Mouse (Mus musculus) limb, embryonic 14.5 days (tissue): ENCODE measurements around the gene 1700013G24Rik. TPM values are rescaled to one million over a fixed set of nuclear protein-coding genes. Genes with fewer than 3 reads are reported as not detected.

ENCODE experiments used
- ATAC-seq: fragments of 200-750 bp; cut with Nextera tagmentation; 2 replicates; pipeline ENCODE4 v1.8.0; 2017; ENCODE audit warnings: low read depth, moderate number of reproducible peaks, moderate TSS enrichment; ENCODE audit not compliant: low FRiP score
- DNase-seq: peaks from one replicate; pipeline ENCODE4 v3.0.0-alpha.2; 2015; ENCODE audit warnings: low spot score
- H3K27ac ChIP-seq: fragments of 300-500 bp; sonication (generic); replicated peaks from 2 replicates; pipeline ENCODE4 v1.5.1; 2014; ENCODE audit warnings: low read depth, mild to moderate bottlenecking, low read length, moderate library complexity, mixed read lengths
- H3K27me3 ChIP-seq: fragments of 300-500 bp; sonication (generic); 2 replicates; pipeline ENCODE4 v1.6.1; 2014; ENCODE audit warnings: low read length, mixed read lengths; ENCODE audit not compliant: control insufficient read depth, insufficient read depth
- H3K36me3 ChIP-seq: fragments of 300-500 bp; sonication (generic); 2 replicates; pipeline ENCODE4 v1.6.1; 2014; ENCODE audit warnings: mild to moderate bottlenecking, low read length, moderate library complexity, mixed read lengths; ENCODE audit not compliant: control insufficient read depth, insufficient read depth
- H3K4me1 ChIP-seq: fragments of 300-500 bp; sonication (generic); 2 replicates; pipeline ENCODE4 v1.6.1; 2014; ENCODE audit warnings: antibody characterized with exemption, low read length, mixed read lengths; ENCODE audit not compliant: control insufficient read depth, insufficient read depth
- H3K4me2 ChIP-seq: fragments of 300-500 bp; sonication (generic); replicated peaks from 2 replicates; pipeline ENCODE4 v1.6.1; 2014; ENCODE audit warnings: low read depth, mild to moderate bottlenecking, low read length, moderate library complexity; ENCODE audit not compliant: severe bottlenecking
- H3K4me3 ChIP-seq: fragments of 300-500 bp; sonication (generic); replicated peaks from 2 replicates; pipeline ENCODE4 v1.5.1; 2014; ENCODE audit warnings: low read length
- H3K9ac ChIP-seq: fragments of 300-500 bp; sonication (generic); 2 replicates; pipeline ENCODE4 v1.6.1; 2014; ENCODE audit warnings: mild to moderate bottlenecking, low read depth, low read length, moderate library complexity; ENCODE audit not compliant: severe bottlenecking
- H3K9me3 ChIP-seq: fragments of 300-500 bp; sonication (generic); 2 replicates; pipeline ENCODE4 v1.6.1; 2016; ENCODE audit warnings: low read length; ENCODE audit not compliant: control insufficient read depth
- POLR2A ChIP-seq: fragments of 200-500 bp; IDR thresholded peaks from 2 replicates; pipeline ENCODE4 v1.8.0; 2012; ENCODE audit warnings: inconsistent platforms, mild to moderate bottlenecking, moderate library complexity, borderline replicate concordance; ENCODE audit not compliant: insufficient read depth, insufficient read length; ENCODE audit errors: extremely low read depth
- WGBS: fragments of 180-500 bp; shearing (Covaris S2); extraction: QIAGEN DNeasy Blood & Tissue Kit; methylation state at CpG from one replicate; pipeline ENCODE4 v1.1.7; 2014; 5-methylcytosine and 5-hydroxymethylcytosine counted together
- polyA plus RNA-seq, 2 experiments: library from polyadenylated mRNA; depleted of rRNA in 1 of 2; stranded (reverse) in 1 of 2; unstranded in 1 of 2; fragments of >200 nt; fragmentation: Nextera tagmentation in 1 of 2; extraction: Ambion mirVana in 1 of 2; gene quantifications; 2 replicates each; pipeline versions ENCODE4 v1.2.1 to v1.2.3; 2012 to 2014

1700013G24Rik gene
- polyA plus RNA-seq, 2 experiments, result 0.23 to 0.30 TPM

GRCm38 (mm10) chr4:137441332-137441731, 11.8 kb upstream of the 1700013G24Rik start:
- no peak for TF ChIP-seq POLR2A
- Histone ChIP-seq H3K27ac (no peak overlapping the region), H3K9me3 (no peaks in the 10 kb centered on the region), H3K27me3 (no peaks in the 10 kb centered on the region), H3K4me2 (no peak overlapping the region), H3K4me3 (no peak overlapping the region), H3K4me1 (no peaks in the 10 kb centered on the region), H3K36me3 (no peaks in the 10 kb centered on the region), H3K9ac (no peak overlapping the region)
- WGBS, result 82% methylated on average over 4 of the region's 4 CpGs
- no peak for ATAC-seq
- DNase-seq, result no peak

GRCm38 (mm10) chr4:137443625-137444024, 9.5 kb upstream of the 1700013G24Rik start:
- Histone ChIP-seq H3K4me3 (no peak overlapping the region), H3K4me2 (no peak overlapping the region), H3K36me3 (no peaks in the 10 kb centered on the region), H3K4me1 (peaks cover 6% of the 10 kb centered on the region), H3K27me3 (no peaks in the 10 kb centered on the region), H3K27ac (no peak overlapping the region), H3K9me3 (no peaks in the 10 kb centered on the region), H3K9ac (no peak overlapping the region)
- no peak for ATAC-seq
- WGBS, result 30% methylated on average over 5 of the region's 5 CpGs
- no peak for TF ChIP-seq POLR2A
- DNase-seq, result peak; percentile 58

- no peaks in the 10 kb centered on the region for H3K9me3 ChIP-seq
- H3K36me3 ChIP-seq, result no peaks in the 10 kb centered on the region
- H3K4me1 ChIP-seq, result peaks cover 9% of the 10 kb centered on the region
- no peak overlapping the region for H3K27ac ChIP-seq
- no peak overlapping the region for H3K9ac ChIP-seq
- no peak for TF ChIP-seq POLR2A
- no peaks in the 10 kb centered on the region for H3K27me3 ChIP-seq
- ATAC-seq (no peak), DNase-seq (no peak)
- no peak overlapping the region for H3K4me2 ChIP-seq
- no peak overlapping the region for H3K4me3 ChIP-seq
- WGBS, result 86% methylated on average over 4 of the region's 4 CpGs
Measured at GRCm38 (mm10) chr4:137445881-137446280, 7.2 kb upstream of the 1700013G24Rik start.

GRCm38 (mm10) chr4:137447363-137448196, 5.5 kb upstream of the 1700013G24Rik start:
- Histone ChIP-seq H3K9me3 (no peaks in the 10 kb centered on the region), H3K4me2 (no peak overlapping the region), H3K4me3 (no peak overlapping the region), H3K4me1 (peaks cover 9% of the 10 kb centered on the region), H3K27ac (no peak overlapping the region), H3K36me3 (no peaks in the 10 kb centered on the region), H3K9ac (no peak overlapping the region), H3K27me3 (no peaks in the 10 kb centered on the region)
- TF ChIP-seq POLR2A, result no peak
- ATAC-seq (no peak), DNase-seq (no peak)
- 50% methylated on average over 7 of the region's 7 CpGs for WGBS

GRCm38 (mm10) chr4:137448197-137448596, 4.9 kb upstream of the 1700013G24Rik start:
- no peak for ATAC-seq

More at GRCm38 (mm10) chr4:137448197-137448596, 4.9 kb upstream of the 1700013G24Rik start:
- H3K27ac ChIP-seq, result no peak overlapping the region
- 23% methylated on average over 6 of the region's 6 CpGs for WGBS
- H3K27me3 ChIP-seq, result no peaks in the 10 kb centered on the region
- H3K36me3 ChIP-seq, result no peaks in the 10 kb centered on the region
- no peaks in the 10 kb centered on the region for H3K9me3 ChIP-seq
- H3K4me3 ChIP-seq, result no peak overlapping the region
- no peak for DNase-seq
- TF ChIP-seq POLR2A, result no peak
- H3K9ac ChIP-seq, result no peak overlapping the region
- no peak overlapping the region for H3K4me2 ChIP-seq
- peaks cover 9% of the 10 kb centered on the region for H3K4me1 ChIP-seq
